Mouse (Mus musculus) cerebellum, adult 11-12 months (tissue): ENCODE measurements around the gene Tmprss11c.

Source experiments
- DNase-seq: peaks from one replicate; pipeline ENCODE4 v3.0.0; 2022

Gene Tmprss11c

GRCm38 (mm10) chr5:86289208-86289607 is at the start of gene Tmprss11c:
Tmprss11c (minus strand) TSS chr5:86289308.
- DNase-seq, result no peak

- DNase-seq, result peak; percentile 7
Observed at GRCm38 (mm10) chr5:86318018-86318956, 29.2 kb upstream of the Tmprss11c start.

GRCm38 (mm10) chr5:86306116-86306515 is 17.0 kb upstream of the Tmprss11c start:
- DNase-seq, result peak; percentile 76

GRCm38 (mm10) chr5:86303877-86304276 is 14.8 kb upstream of the Tmprss11c start:
- peak; percentile 9 for DNase-seq

GRCm38 (mm10) chr5:86246559-86246958 is 42.5 kb downstream of the Tmprss11c start:
- DNase-seq, result no peak

- DNase-seq, result no peak
Observed at GRCm38 (mm10) chr5:86244880-86245279, 44.2 kb downstream of the Tmprss11c start.

GRCm38 (mm10) chr5:86244275-86244674 is 44.8 kb downstream of the Tmprss11c start:
- no peak for DNase-seq

GRCm38 (mm10) chr5:86227156-86227853 is 61.8 kb downstream of the Tmprss11c start:
- no peak for DNase-seq

GRCm38 (mm10) chr5:86197801-86198200 is 91.3 kb downstream of the Tmprss11c start, which contains the start of gene Gnrhr:
Gnrhr (minus strand) TSS chr5:86197901.
- no peak for DNase-seq

GRCm38 (mm10) chr5:86191356-86191755 is 97.8 kb downstream of the Tmprss11c start:
- no peak for DNase-seq

GRCm38 (mm10) chr5:86190770-86191169 is 98.3 kb downstream of the Tmprss11c start:
- DNase-seq, result no peak

- no peak for DNase-seq
Observed at GRCm38 (mm10) chr5:86190290-86190689, 98.8 kb downstream of the Tmprss11c start.

- no peak for DNase-seq
Observed at GRCm38 (mm10) chr5:86187441-86187840, 101.7 kb downstream of the Tmprss11c start.
